Mouse (Mus musculus): ENCODE measurements around the gene Lipt2.

Gene Lipt2

GRCm38 (mm10) chr7:100159105-100159841 lies at the start of gene Lipt2:
Gene Lipt2 (plus strand): TSS chr7:100159277.
- DNase-seq (ENCODE audit: low read depth), result peak; percentile 92

DNA sequence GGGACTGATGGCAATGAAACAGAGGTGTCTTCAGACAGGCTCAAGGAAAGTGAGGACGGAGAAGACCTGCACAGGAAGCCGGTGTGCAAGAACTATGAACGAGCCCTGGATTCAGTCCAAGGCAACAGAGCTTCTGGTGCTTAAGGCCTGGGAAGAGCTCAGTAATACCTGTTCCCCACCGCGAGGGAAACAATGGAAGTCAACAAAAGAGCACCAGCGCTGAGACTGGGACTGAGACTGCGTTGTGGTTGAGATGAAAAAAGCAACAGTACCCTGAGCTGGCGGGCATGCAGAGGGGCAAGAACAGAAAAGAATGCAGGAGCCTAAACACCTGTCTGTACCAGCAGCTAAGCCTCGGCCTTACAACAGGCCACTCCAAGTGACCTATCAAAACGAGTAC lies 47.6 kb upstream of the Lipt2 start:
- DNase-seq (ENCODE audit: low read depth), result no peak

GRCm38 (mm10) chr7:100113821-100114220 lies 45.3 kb upstream of the Lipt2 start:
- DNase-seq (ENCODE audit: low read depth), result no peak

GRCm38 (mm10) chr7:100114279-100114678 lies 44.8 kb upstream of the Lipt2 start:
- no peak for DNase-seq (ENCODE audit: low read depth)

GRCm38 (mm10) chr7:100120791-100121261 lies 38.3 kb upstream of the Lipt2 start:
- DNase-seq (ENCODE audit: low read depth), result peak; percentile 83

- DNase-seq (ENCODE audit: low read depth), result peak; percentile 99
These were observed 37.7 kb upstream of the Lipt2 start, which contains the start of gene Pold3 for GRCm38 (mm10) chr7:100121376-100121789. Gene Pold3 (minus strand): TSS chr7:100121565.

- peak; percentile 87 for DNase-seq (ENCODE audit: low read depth)
These were observed 35.6 kb upstream of the Lipt2 start for GRCm38 (mm10) chr7:100123486-100123885.

DNA sequence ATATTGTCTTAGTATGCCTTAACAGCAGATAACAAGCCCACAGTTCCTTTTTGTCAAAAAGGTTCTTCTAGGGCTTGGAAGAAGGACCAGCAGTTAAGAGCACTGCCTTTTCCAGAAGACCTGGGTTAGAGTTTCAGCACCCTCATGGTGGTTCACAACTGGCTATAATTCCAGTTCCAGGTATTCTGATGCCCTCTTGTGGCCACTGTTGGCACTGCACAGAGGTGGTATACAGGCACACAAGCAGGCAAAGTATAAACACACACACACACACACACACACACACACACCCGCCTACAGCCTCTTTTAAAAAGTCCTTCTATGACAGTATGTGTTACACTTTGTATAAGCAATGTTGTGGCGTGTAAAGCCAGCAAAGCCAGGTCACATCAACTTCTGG lies 34.9 kb upstream of the Lipt2 start:
- peak; percentile 63 for DNase-seq (ENCODE audit: low read depth)

GRCm38 (mm10) chr7:100125166-100125565 lies 33.9 kb upstream of the Lipt2 start:
- no peak for DNase-seq (ENCODE audit: low read depth)

DNA sequence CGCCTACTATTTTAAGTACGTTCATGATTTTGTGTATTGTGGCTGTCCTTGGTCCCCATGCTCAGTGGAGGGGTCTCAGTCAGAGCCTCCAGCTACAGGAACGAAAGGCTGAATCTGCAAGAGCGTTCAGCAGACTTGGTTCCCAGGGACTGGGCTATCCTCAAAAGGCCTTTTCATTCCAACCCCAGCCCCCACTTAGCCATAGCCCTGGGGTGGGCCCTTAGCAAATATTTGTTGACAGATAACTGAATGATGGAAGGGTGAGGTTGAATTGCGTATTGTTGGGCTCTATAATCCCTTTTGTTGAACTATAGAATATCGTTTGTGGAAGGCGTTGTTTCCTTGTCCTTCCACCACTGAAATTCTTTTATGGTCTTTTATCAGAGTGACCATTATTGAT lies 32.6 kb upstream of the Lipt2 start:
- no peak for DNase-seq (ENCODE audit: low read depth)

DNA sequence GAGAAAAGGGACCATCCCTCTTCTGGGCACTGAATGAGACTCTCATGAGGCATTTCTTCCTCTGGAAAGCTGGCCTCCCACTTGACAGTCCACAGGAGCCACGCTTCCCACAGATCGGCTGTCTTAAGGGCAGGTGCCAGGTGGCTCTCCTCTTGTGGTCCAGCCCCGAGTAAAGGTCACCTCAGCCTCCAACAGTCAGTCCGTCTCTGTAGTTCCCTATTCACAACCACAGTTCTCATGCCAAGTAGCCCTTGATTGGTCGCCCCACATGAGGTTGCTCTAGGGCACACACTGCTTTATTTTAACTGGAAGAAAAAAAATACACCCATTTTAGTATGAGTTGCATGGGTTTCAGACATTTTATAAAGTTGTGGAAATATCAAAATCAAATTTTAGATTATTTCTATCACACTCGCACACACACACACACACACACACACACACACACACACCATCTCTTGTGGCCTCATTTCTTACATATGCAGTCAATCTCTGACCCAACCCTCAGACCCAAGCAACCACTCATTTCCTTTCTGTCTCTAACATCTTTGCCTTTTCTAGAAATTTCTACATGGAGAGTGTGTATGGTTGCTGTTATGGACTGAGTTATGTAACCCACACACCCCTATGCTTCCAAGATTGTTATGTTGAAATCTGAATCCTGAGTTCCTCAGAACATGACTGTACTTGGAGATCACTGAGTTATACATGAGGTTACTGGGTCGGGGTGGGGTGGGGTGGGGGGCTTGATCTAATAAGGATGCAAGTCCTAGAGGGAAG lies 30.6 kb upstream of the Lipt2 start:
- DNase-seq (ENCODE audit: low read depth), result peak; percentile 41

DNA sequence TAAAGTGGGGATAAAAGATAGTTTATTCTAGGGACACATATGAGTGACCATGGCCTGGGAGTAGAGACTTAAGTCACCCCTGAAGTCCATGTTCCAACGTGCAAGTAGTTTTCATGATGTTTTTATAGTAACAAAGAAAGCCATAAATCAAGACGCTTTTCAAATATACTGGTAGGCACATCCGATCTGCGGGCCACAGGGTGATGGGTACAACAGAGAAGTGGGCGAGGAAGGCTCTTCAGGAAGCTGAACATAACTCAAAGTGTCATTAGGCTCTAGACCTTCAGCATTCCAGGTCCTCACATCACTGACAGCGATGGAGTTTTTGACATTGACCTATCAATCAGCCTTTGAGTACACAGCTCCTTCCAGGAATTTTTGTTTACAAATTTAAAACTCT lies 28.5 kb upstream of the Lipt2 start:
- DNase-seq (ENCODE audit: low read depth), result no peak

- DNase-seq (ENCODE audit: low read depth), result no peak
These were observed 26.7 kb upstream of the Lipt2 start for GRCm38 (mm10) chr7:100132379-100132778.

DNA sequence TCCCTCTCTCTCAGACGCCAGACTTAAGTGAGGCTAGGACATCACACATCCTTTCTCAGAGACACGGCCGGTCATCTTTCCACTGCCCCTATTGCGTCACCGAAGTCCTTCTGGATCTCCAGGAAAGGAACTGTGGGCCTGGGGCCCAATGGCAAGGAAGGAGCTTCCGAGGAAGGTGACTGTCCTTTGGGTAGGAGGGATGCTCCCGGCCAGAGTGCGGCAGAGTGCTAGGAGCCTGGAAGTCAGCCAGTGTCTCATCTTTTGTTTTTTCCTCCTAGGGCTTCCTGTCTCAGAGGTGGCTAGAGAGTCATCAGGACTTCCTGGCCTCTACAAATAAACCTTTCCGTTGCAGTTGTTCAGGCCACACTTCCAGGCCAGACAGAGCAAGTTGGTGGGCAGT lies 22.0 kb upstream of the Lipt2 start:
- peak; percentile 64 for DNase-seq (ENCODE audit: low read depth)

- DNase-seq (ENCODE audit: low read depth), result no peak
These were observed 21.0 kb upstream of the Lipt2 start for GRCm38 (mm10) chr7:100138075-100138474.

GRCm38 (mm10) chr7:100140591-100140990 lies 18.5 kb upstream of the Lipt2 start:
- DNase-seq (ENCODE audit: low read depth), result no peak

DNA sequence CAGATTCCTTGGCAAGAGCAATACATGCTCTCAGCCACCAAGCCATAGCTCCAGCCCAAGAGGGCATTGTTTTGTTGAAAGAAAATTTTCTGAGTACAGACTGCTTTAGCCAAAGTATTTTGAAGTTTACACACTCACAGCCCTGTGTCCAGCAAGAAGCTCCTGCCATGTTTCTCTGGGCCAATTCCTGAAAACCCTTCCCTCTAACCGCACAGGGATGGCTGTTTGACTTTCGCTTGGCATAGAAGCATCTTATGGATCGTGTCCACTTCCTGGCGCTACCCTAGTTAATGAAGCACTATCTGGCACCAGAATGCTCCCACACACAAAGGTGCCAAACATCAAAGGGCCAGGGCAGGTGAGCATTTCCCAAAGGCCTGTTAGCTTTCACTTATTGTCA lies 10.5 kb upstream of the Lipt2 start:
- DNase-seq (ENCODE audit: low read depth), result no peak

GRCm38 (mm10) chr7:100150086-100150485 lies 9.0 kb upstream of the Lipt2 start:
- no peak for DNase-seq (ENCODE audit: low read depth)

DNA sequence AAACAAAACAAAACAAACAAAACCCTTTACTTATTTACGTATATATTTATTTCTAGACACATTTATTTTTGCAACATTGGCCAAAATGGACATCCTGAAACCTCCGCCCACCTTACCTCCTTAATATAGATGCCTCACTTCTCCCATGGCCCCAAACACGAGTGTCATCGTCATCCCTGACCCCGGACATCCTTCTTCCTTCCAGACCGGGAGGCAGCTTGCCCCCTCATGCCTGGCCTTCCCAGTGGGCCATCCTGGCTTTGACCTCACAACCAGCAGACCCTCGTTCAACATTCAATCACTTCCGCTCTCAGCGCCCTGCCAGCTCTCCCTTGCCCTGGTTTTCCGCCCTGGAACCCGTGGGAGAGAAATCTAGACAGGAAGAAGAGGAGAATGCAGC lies 8.5 kb upstream of the Lipt2 start:
- DNase-seq (ENCODE audit: low read depth), result no peak

DNA sequence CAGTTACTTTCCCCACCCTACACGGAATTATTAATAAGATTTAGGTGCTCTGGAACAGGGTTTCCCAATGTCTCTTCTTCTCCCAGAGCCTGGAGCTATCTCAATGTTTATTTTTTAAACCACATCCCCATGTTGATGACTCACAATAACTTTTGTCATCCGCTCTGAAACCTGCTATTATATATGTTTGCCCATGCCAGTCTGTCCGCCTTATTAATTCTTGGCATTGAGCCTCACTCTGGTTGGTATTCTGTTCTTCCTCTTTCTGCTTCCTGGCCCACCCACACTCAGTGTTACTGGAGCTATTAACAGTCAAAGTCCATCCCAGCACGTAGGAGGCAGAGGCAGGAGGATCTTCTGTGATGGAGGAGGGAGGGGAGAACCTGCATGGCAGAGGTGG lies 1.4 kb upstream of the Lipt2 start:
- DNase-seq (ENCODE audit: low read depth), result peak; percentile 98

DNA sequence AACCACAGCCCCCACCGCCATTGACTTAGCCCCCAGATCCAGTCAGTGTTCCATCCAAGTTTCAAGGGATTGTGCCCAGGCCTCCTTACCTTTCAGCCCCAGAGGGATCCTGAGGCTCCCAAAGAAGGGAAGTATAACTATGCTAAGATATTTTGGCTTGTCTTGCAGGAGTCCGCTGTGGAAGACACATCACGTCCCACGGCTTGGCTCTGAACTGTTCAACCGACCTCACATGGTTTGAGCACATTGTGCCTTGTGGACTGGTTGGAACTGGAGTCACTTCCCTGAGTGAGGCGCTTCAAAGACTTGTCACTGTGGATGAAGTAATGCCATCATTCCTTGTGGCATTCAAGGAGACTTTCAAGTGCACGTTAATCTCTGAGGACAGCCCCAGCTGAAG lies 929 bp downstream of the Lipt2 start:
- no peak for DNase-seq (ENCODE audit: low read depth)

DNA sequence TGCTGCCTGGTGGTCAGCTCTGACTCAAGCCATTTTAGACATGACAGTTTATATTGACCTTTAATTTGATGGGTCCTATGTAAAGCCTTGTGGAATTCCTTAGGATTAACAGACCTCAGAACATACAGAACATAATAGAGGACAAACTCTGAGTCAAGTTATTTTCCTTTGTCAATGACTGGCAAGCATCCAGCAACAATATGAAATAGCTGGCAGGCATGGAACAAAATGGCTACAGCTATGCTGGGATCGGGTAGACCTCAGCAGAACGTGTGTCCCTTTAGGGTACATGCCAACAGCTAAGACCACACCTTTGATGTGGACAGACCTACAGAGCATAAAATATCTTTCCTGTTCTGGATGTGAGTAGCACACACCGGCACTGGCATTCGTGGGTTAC lies 4.4 kb downstream of the Lipt2 start:
- DNase-seq (ENCODE audit: low read depth), result no peak

GRCm38 (mm10) chr7:100168654-100169053 lies 9.6 kb downstream of the Lipt2 start:
- no peak for DNase-seq (ENCODE audit: low read depth)

Data from 416B (cell line).